Mouse (Mus musculus): ENCODE data around the gene Dpy19l3. TPM values are rescaled to one million over a fixed set of nuclear protein-coding genes. Genes with fewer than 3 reads are reported as not detected.

The Dpy19l3 gene
- 39.2 and 44.8 TPM in 2 replicates for polyA plus RNA-seq (2016; fragmentation: Nextera tagmentation; extraction: Ambion mirVana)

DNA sequence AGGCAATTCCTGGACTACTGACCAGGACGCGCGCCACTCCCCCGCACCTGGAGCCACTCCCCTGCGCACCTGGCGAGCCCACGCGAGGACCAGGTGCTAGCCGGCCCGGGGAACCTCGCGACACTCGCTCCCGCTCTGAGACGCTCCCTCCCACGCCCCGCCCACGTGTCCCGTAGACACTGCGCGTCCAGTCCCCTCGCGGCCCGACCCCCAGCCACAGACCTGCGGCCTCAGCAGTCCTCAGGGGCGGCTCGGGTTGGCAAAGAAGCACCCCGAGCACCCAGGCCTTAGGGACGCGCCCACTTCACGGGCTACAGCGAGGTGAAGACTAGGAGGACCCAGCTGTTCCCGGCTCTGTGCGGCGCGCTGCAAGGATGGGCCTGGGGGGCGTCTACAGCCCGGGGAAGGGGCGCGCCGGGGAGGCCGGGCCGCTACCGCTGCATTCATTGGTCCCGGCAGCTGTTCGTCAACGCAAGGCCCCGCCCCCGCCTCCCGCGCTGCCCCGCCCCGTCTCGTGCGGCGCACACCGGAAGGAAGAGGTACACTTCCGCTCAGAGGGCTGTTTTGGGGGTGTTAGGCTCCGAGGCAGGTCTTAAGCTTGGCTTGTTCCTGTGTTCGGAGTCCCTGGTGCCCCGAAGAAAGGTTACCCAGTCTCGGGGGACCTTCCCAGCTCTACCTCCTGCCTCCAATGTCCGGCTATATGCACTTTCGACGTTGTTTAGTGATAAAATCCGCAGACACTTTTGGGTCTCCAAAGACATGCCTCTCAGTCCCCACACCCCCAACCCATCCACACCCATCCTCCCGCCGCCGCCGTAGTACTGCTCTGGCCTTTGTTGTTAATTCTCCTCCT, at the start of gene Dpy19l3:
TSS of gene Dpy19l3 (minus strand) at position 422 of the 853 bp plus-strand sequence.
- Histone ChIP-seq H3K27ac (replicated peaks) (peak within 1 kb of the TSS; percentile 39), H3K36me3 (peaks cover 21% of the 10 kb centered on the region), H3K9ac (replicated peaks) (peak within 1 kb of the TSS; percentile 80), H3K27me3 (peaks cover 17% of the 10 kb centered on the region; the same call in 1 of the 2 replicates), H3K4me3 (peak within 1 kb of the TSS; percentile 83), H3K4me1 (peaks cover 21% of the 10 kb centered on the region), H3K9me3 (no peaks in the 10 kb centered on the region), H3K4me2 (replicated peaks) (peak within 1 kb of the TSS; percentile 97)
- under 1% methylated on average over 70 of the region's 70 CpGs for WGBS
- peak; percentile 97 for ATAC-seq (ENCODE audit: low FRiP score, low read depth)

DNA sequence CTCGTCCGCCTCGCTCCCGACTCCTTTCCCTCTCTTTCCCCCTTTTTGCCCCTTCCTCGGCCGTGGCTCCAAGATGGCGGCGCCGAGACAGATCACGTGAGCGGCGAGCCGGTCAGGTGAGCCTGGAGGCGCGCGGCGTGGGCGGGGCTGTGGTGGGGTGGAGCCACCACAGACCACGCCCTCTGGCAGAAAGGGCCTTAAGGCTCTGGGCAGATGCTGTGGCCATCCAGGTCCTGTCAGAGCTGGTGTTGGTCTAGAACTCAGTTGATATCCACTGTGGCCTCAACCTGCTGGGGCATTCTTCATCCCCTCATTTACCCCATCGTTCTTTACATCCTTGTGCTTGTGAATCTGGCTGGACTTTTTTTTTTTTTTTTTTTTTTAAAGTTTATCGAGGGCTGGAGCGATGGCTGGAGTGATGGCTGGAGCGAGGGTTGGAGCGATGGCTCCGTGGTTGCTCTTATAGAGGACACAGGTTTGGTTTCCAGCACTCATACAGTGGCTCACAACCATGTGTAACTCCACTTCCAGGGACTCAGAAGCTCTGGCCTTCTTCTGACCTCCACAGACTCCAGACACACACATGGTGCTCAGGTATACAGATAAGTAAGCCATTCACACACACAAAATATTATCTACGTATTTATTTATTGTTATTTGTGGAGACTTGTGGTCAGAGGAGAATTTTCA, 48.8 kb upstream of the Dpy19l3 start, which contains the start of gene Zfp507:
TSS of gene Zfp507 (minus strand) at position 98 of the 690 bp plus-strand sequence.
- peak; percentile 96 for ATAC-seq (ENCODE audit: low FRiP score, low read depth)
- peak within 1 kb of the TSS; percentile 89 for H3K4me2 ChIP-seq (replicated peaks)
- peak within 1 kb of the TSS; percentile 92 for H3K4me3 ChIP-seq
- H3K9ac ChIP-seq (replicated peaks), result peak within 1 kb of the TSS; percentile 95
- no peaks in the 10 kb centered on the region for H3K27me3 ChIP-seq
- H3K4me1 ChIP-seq, result peaks cover 9% of the 10 kb centered on the region
- peaks cover 29% of the 10 kb centered on the region for H3K36me3 ChIP-seq
- peak within 1 kb of the TSS; percentile 86 for H3K27ac ChIP-seq (replicated peaks)
- H3K9me3 ChIP-seq, result no peaks in the 10 kb centered on the region
- 23% methylated on average over 22 of the region's 26 CpGs for WGBS

DNA sequence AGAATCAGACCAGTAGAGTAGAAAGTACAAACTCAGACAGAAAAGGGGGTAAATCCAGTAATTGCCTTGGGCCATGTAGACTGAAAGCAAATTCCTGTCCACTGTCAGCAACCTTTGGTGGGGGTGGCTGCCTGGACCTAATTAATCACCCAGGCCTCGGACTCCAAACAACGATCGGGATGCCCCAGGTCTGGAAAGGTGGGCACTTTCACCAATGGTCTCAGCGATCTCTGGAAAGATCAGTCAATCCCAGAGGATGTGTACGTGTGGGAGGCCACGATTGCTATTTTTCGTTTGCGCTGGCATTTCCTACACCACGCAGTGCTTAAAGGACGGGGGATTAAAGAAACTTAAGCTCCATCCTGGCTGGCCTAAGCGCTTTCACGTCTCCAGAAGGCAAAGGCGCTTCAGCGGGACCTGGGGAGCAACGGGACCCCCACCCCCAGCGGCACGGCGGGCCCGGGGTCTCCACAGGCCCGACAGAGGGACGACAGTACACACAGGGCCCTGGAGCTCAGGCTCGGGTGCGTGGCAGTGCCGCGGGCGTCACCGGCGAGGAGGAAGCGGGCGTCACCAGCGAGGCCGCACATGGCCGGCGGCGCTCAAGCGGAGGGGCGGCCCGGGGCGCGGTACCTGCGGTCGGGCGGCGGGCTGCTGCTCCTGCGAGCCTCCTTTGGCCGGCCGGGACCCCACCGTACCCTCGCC, 48.1 kb upstream of the Dpy19l3 start:
- ATAC-seq (ENCODE audit: low FRiP score, low read depth), result peak; percentile 89
- H3K9me3 ChIP-seq, result no peaks in the 10 kb centered on the region
- H3K4me1 ChIP-seq, result peaks cover 9% of the 10 kb centered on the region
- peaks cover 36% of the 10 kb centered on the region for H3K36me3 ChIP-seq
- H3K27me3 ChIP-seq, result no peaks in the 10 kb centered on the region
- H3K4me3 ChIP-seq, result peak overlapping the region; percentile 92
- H3K27ac ChIP-seq (replicated peaks), result peak overlapping the region; percentile 86
- peak overlapping the region; percentile 95 for H3K9ac ChIP-seq (replicated peaks)
- under 1% methylated on average over 42 of the region's 49 CpGs for WGBS
- peak overlapping the region; percentile 89 for H3K4me2 ChIP-seq (replicated peaks)

DNA sequence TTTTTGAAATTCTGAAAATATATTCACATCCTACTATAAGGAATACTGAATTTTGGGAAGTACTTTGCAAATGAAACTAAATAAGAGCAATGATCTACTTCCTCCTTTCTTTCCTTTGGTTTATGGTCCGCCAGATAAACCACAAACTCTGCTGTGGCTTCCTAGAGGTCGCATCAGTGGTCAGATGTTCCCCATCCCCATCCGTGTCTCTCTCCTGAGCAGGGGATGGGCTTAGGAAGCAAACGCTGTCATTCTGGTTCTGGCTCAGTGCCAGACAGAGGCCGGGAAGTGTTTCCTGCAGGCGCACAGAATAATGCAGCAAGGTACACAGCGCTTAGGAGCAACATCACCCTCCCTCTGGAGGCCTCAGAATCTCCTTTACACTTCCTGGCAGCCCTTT, 41.9 kb upstream of the Dpy19l3 start:
- Histone ChIP-seq H3K36me3 (peaks cover 93% of the 10 kb centered on the region), H3K27ac (replicated peaks) (no peak overlapping the region), H3K9me3 (no peaks in the 10 kb centered on the region), H3K27me3 (no peaks in the 10 kb centered on the region), H3K9ac (replicated peaks) (no peak overlapping the region), H3K4me3 (no peak overlapping the region), H3K4me1 (peaks cover 3% of the 10 kb centered on the region), H3K4me2 (replicated peaks) (no peak overlapping the region)
- no peak for ATAC-seq (ENCODE audit: low FRiP score, low read depth)
- WGBS, result 82% methylated on average over 7 of the region's 7 CpGs

DNA sequence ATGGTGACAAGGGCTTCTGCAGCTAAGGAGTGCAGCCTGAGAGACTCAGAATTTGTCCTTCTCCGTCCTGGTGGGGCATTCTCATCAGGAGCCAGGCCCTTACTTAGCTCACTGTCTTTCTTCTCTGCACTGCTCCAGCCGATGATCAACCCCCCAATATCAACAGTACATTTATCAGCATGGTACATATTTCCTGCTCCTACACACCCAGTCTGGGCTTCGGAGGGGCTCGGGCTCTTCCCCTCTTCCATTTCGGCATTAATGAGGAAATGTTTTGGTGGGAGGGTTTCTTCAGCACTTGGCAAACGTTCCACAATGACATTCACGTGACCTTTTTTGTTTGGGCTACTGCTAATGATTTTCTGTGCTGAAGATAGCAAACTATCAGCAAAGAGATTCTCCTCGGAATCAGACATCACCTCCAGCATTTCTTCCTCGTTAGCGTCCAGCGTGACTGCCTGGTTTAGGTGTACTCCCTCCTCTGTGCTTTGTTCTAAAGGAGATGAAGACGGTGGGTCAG, 40.0 kb upstream of the Dpy19l3 start:
- Histone ChIP-seq H3K9ac (replicated peaks) (no peak overlapping the region), H3K27me3 (no peaks in the 10 kb centered on the region), H3K4me2 (replicated peaks) (no peak overlapping the region), H3K36me3 (peaks cover 93% of the 10 kb centered on the region), H3K4me1 (no peaks in the 10 kb centered on the region; the same call in 1 of the 2 replicates), H3K27ac (replicated peaks) (no peak overlapping the region), H3K9me3 (no peaks in the 10 kb centered on the region), H3K4me3 (no peak overlapping the region)
- WGBS, result 91% methylated on average over 12 of the region's 12 CpGs
- ATAC-seq (ENCODE audit: low FRiP score, low read depth), result no peak

DNA sequence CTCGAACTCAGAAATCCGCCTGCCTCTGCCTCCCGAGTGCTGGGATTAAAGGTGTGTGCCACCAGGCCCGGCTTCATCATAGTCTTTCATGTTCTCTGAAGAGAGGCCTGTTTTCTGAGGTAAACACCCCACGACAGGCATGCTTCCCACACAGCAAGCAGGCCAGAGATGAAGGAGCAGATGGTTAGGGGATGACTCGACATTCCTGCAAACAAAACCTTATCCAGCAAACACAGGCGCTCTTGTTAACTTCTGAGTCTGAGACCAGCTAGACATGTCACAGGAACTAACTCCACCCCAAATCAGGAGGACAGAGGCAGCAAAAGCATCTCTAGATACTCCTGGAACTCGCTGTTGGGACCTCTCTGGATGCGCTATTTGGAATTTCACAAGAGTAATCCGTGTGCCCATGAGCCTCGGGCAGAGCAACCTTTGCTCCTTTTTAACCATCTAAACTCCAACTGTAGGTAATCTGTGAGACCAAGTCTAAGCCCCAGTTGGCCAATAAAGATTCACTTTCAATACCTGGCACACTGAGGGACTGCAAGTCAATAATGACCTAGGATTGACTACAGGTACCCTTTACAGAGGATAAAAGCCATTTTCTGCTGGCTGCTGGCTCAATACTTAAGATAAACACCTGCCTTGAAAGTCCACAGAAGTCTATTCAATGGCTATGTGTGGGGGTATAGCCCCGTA, 38.0 kb upstream of the Dpy19l3 start:
- WGBS, result 92% methylated on average over 12 of the region's 12 CpGs
- no peak overlapping the region for H3K27ac ChIP-seq (replicated peaks)
- H3K9ac ChIP-seq (replicated peaks), result no peak overlapping the region
- no peaks in the 10 kb centered on the region for H3K9me3 ChIP-seq
- H3K4me2 ChIP-seq (replicated peaks), result no peak overlapping the region
- no peaks in the 10 kb centered on the region for H3K27me3 ChIP-seq
- peaks cover 91% of the 10 kb centered on the region for H3K36me3 ChIP-seq
- ATAC-seq (ENCODE audit: low FRiP score, low read depth), result no peak
- H3K4me3 ChIP-seq, result no peak overlapping the region
- H3K4me1 ChIP-seq, result no peaks in the 10 kb centered on the region; the same call in 1 of the 2 replicates

DNA sequence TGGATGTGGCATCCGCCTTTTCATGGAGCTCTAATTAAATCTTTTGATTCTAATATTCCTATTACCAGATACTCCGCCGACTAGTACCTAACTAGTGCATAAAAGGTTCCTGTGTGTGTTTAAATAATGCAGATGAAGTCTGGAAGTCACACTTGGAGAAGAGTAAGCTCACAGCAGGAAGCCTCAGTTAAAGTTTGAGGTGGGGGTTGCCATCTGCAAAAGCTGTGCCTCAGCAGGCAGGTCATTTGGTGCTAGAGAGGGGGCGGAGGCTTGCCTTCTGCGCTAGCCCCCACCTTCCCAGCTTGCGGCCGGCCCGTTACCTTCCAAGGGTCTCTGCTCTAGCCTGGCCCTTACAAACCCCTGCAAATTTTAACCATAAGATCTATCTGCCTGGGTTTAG, 36.7 kb upstream of the Dpy19l3 start:
- peaks cover 90% of the 10 kb centered on the region for H3K36me3 ChIP-seq
- no peak for ATAC-seq (ENCODE audit: low FRiP score, low read depth)

DNA sequence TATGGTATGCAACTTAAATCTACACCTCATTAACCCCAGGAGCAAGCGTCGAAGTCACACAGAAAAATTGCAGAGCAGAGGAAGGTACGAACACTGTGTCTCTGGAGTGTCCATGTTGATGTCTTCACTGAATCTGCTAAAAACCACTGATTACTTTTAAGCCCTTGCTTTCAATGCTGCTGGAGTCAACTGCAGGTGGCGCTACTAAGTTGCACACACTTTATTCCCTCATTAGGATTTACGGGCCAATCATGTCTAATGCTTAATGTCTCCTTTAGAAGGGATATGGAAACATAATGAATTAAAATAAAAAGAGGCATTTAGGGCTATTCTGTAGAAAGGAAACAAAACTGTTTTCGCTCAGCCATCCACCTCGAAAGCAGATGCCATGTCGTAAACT, 35.9 kb upstream of the Dpy19l3 start:
- Histone ChIP-seq H3K4me2 (replicated peaks) (no peak overlapping the region), H3K4me1 (no peaks in the 10 kb centered on the region; the same call in 1 of the 2 replicates), H3K9ac (replicated peaks) (no peak overlapping the region), H3K9me3 (no peaks in the 10 kb centered on the region), H3K36me3 (peaks cover 91% of the 10 kb centered on the region), H3K27ac (replicated peaks) (no peak overlapping the region), H3K4me3 (no peak overlapping the region), H3K27me3 (no peaks in the 10 kb centered on the region)
- ATAC-seq (ENCODE audit: low FRiP score, low read depth), result no peak
- WGBS, result 87% methylated on average over 8 of the region's 8 CpGs

More for the DNA sequence above, 36.7 kb upstream of the Dpy19l3 start:
- Histone ChIP-seq H3K27ac (replicated peaks) (no peak overlapping the region), H3K4me2 (replicated peaks) (no peak overlapping the region), H3K9ac (replicated peaks) (no peak overlapping the region), H3K4me3 (no peak overlapping the region), H3K27me3 (no peaks in the 10 kb centered on the region), H3K9me3 (no peaks in the 10 kb centered on the region), H3K4me1 (no peaks in the 10 kb centered on the region; the same call in 1 of the 2 replicates)
- WGBS, result 86% methylated on average over 8 of the region's 8 CpGs

DNA sequence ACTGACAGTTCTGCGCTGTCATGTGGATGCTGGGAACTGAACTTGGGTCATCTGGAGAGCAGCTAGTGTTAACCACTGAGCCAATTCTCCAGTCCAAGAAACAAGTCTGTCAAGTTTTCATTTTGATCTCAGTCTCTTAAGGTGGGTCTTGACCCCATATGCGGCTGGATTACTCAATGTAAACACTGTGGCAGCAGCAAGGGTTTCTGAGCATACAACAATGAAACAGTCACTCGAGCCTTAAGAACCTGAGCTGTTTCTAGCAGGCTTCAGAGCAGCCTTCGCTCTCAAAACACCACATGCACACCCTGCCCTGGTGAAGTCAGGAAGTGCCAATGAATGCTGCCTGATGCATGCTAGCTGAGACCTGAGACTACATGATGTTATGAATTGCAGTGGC, 31.3 kb upstream of the Dpy19l3 start:
- 79% methylated on average over 4 of the region's 4 CpGs for WGBS
- Histone ChIP-seq H3K27ac (replicated peaks) (no peak overlapping the region), H3K27me3 (no peaks in the 10 kb centered on the region), H3K4me3 (no peak overlapping the region), H3K4me1 (no peaks in the 10 kb centered on the region), H3K36me3 (peaks cover 76% of the 10 kb centered on the region), H3K4me2 (replicated peaks) (no peak overlapping the region), H3K9ac (replicated peaks) (no peak overlapping the region), H3K9me3 (no peaks in the 10 kb centered on the region)
- ATAC-seq (ENCODE audit: low FRiP score, low read depth), result no peak

DNA sequence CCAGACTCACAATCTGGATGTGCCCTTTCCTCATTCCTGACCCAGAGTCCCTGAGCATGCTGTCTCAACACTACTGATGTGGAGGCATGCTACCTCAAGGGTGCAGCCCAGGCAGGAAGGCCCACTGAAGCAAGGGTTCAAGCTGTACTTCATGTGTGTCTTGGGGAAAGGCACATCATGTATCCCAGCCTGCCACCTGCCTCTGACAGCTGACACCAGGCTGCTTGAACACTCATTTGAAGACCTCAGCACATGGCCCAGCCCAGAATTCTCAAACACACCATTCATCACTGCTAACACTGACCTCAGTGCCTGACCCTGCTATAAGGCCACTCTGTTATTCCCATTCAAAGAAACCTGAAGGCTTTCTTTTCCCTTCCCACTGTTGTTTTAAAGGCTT, 28.0 kb upstream of the Dpy19l3 start:
- H3K4me2 ChIP-seq (replicated peaks), result no peak overlapping the region
- no peak for ATAC-seq (ENCODE audit: low FRiP score, low read depth)
- no peak overlapping the region for H3K9ac ChIP-seq (replicated peaks)
- H3K4me1 ChIP-seq, result no peaks in the 10 kb centered on the region
- H3K27me3 ChIP-seq, result no peaks in the 10 kb centered on the region
- H3K27ac ChIP-seq (replicated peaks), result no peak overlapping the region
- H3K4me3 ChIP-seq, result no peak overlapping the region
- H3K9me3 ChIP-seq, result no peaks in the 10 kb centered on the region
- H3K36me3 ChIP-seq, result peaks cover 73% of the 10 kb centered on the region

DNA sequence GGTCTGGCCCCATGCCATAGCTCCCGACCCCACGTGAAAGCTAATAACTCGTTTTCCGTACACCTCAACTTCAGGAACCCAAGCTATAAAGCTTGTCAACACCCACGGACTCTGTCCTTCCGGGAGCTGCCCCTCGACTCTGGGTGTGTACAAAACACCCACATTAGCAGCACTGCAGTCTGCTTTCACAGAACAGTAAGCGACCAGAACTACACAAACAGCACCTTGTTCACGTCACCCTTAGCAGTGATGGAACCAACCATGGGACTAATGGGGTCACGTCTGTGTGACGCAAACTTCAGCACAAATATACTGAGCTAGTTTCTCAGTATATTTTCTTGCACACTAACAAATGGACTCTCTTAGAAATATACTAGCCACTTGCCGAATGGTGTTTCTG, 19.9 kb upstream of the Dpy19l3 start:
- H3K36me3 ChIP-seq, result peaks cover 67% of the 10 kb centered on the region
- H3K9ac ChIP-seq (replicated peaks), result no peak overlapping the region
- no peak for ATAC-seq (ENCODE audit: low FRiP score, low read depth)
- no peaks in the 10 kb centered on the region for H3K4me1 ChIP-seq
- H3K9me3 ChIP-seq, result no peaks in the 10 kb centered on the region
- H3K27ac ChIP-seq (replicated peaks), result no peak overlapping the region
- 94% methylated on average over 12 of the region's 12 CpGs for WGBS
- H3K4me2 ChIP-seq (replicated peaks), result no peak overlapping the region
- H3K4me3 ChIP-seq, result no peak overlapping the region
- no peaks in the 10 kb centered on the region for H3K27me3 ChIP-seq
